Mouse (Mus musculus) heart, postnatal 0 days (tissue): Measurements from ENCODE around the gene Sesn1. TPM values are rescaled to one million over a fixed set of nuclear protein-coding genes. Genes with fewer than 3 reads are reported as not detected.
A peak's percentile ranks its signal among the peaks of the same experiment; 100 is the strongest.

Experiments used
- ATAC-seq: fragments of 200-750 bp; cut with Nextera tagmentation; 2 replicates; pipeline ENCODE4 v1.8.0; 2017; ENCODE audit warnings: low read depth, moderate number of reproducible peaks, moderate library complexity; ENCODE audit not compliant: insufficient read depth
- DNase-seq: peaks from one replicate; pipeline ENCODE4 v3.0.0-alpha.2; 2016; ENCODE audit warnings: low spot score
- H3K27ac ChIP-seq: fragments of 300-500 bp; sonication (generic); 2 replicates; pipeline ENCODE4 v1.5.1; 2014; ENCODE audit warnings: low read depth, mild to moderate bottlenecking
- H3K27me3 ChIP-seq: fragments of 300-500 bp; sonication (generic); 2 replicates; pipeline ENCODE4 v1.6.1; 2014; ENCODE audit warnings: low read length, mixed read lengths; ENCODE audit not compliant: control insufficient read depth, insufficient read depth
- H3K36me3 ChIP-seq: fragments of 300-500 bp; sonication (generic); replicated peaks from 2 replicates; pipeline ENCODE4 v1.6.1; 2014; ENCODE audit warnings: low read length, mixed read lengths; ENCODE audit not compliant: control insufficient read depth, insufficient read depth
- H3K4me1 ChIP-seq: fragments of 300-500 bp; sonication (generic); 2 replicates; pipeline ENCODE4 v1.6.1; 2014; ENCODE audit warnings: antibody characterized with exemption; ENCODE audit not compliant: control insufficient read depth, insufficient read depth
- H3K4me2 ChIP-seq: fragments of 300-500 bp; sonication (generic); 2 replicates; pipeline ENCODE4 v1.6.1; 2014; ENCODE audit warnings: low read depth, mild to moderate bottlenecking, low read length, moderate library complexity
- H3K4me3 ChIP-seq: fragments of 300-500 bp; sonication (generic); 2 replicates; pipeline ENCODE4 v1.5.1; 2014; ENCODE audit warnings: low read depth, low read length
- H3K9ac ChIP-seq: fragments of 300-500 bp; sonication (generic); replicated peaks from 2 replicates; pipeline ENCODE4 v1.6.1; 2014; ENCODE audit warnings: low read depth, low read length, mixed read lengths
- H3K9me3 ChIP-seq: fragments of 300-500 bp; sonication (generic); replicated peaks from 2 replicates; pipeline ENCODE4 v1.6.1; 2016; ENCODE audit warnings: low read length; ENCODE audit not compliant: control insufficient read depth
- CTCF ChIP-seq: IDR thresholded peaks from 2 replicates; pipeline ENCODE4 v1.5.1; 2016; ENCODE audit warnings: antibody characterized with exemption, control low read depth, low read depth
- EP300 ChIP-seq: IDR thresholded peaks from 2 replicates; pipeline ENCODE4 v1.6.1; 2016; ENCODE audit warnings: antibody characterized with exemption, low read depth
- WGBS: fragments of 180-500 bp; shearing (Covaris S2); extraction: QIAGEN DNeasy Blood & Tissue Kit; methylation state at CpG from one replicate; pipeline ENCODE4 v1.1.7; 2014; 5-methylcytosine and 5-hydroxymethylcytosine counted together
- polyA plus RNA-seq: library from polyadenylated mRNA; unstranded; fragments of >200 nt; fragmentation: Nextera tagmentation; extraction: Ambion mirVana; gene quantifications from 2 replicates; pipeline ENCODE4 v1.2.1, GENCODE M21; 2015
- total RNA-seq: library from RNA; depleted of rRNA; stranded (reverse); fragments of >200 nt; gene quantifications from 2 replicates; pipeline ENCODE4 v1.2.3, GENCODE M21; 2014; ENCODE audit warnings: low replicate concordance

The Sesn1 gene
- total and polyA plus RNA-seq, 2 experiments from 2014 or later, result 44.5 to 68.2 TPM

DNA sequence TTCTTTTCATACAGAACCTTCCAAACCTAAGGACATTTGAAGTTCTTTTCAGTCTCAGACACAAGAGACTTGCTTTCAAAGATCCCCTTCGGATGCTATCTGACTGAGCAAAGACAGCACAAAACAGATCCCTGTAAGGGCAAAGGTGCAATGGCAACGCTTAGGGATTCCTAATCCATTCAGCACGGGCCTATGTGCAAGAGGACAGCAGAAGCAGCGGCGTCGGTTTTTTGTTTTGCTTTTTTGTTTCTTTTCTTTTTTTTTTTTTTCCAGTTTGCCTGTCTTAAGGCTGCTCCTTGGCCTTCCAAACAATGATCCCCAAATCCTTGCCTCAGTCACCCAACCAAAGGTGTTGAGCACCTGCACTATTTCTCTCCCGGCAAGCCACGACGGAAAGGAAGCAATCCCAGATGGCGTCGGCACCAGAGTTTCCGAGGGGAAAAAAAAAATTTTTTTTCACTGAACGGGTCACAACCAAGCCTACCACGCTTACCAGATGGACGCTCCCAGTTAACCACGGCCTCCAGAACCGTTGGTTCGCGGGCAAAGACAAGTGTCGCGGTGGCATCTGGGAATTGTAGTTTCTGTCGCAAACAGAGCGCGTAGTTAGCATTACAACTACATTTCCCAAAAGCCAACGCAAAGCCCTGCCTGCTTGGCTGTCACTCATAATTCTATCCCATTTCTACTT, 510 bp upstream of the Sesn1 start:
- Histone ChIP-seq H3K27me3 (no peaks in the 10 kb centered on the region), H3K4me1 (peaks cover 22% of the 10 kb centered on the region), H3K9me3 (no peaks in the 10 kb centered on the region), H3K4me3 (peak overlapping the region; percentile 63), H3K9ac (peak overlapping the region; percentile 65), H3K36me3 (no peaks in the 10 kb centered on the region), H3K27ac (peak overlapping the region; percentile 96), H3K4me2 (peak overlapping the region; percentile 75)
- TF ChIP-seq CTCF (no peak), EP300 (no peak)
- peak; percentile 95 for DNase-seq
- peak; percentile 67 for ATAC-seq
- WGBS, result 4% methylated on average over 25 of the region's 25 CpGs

DNA sequence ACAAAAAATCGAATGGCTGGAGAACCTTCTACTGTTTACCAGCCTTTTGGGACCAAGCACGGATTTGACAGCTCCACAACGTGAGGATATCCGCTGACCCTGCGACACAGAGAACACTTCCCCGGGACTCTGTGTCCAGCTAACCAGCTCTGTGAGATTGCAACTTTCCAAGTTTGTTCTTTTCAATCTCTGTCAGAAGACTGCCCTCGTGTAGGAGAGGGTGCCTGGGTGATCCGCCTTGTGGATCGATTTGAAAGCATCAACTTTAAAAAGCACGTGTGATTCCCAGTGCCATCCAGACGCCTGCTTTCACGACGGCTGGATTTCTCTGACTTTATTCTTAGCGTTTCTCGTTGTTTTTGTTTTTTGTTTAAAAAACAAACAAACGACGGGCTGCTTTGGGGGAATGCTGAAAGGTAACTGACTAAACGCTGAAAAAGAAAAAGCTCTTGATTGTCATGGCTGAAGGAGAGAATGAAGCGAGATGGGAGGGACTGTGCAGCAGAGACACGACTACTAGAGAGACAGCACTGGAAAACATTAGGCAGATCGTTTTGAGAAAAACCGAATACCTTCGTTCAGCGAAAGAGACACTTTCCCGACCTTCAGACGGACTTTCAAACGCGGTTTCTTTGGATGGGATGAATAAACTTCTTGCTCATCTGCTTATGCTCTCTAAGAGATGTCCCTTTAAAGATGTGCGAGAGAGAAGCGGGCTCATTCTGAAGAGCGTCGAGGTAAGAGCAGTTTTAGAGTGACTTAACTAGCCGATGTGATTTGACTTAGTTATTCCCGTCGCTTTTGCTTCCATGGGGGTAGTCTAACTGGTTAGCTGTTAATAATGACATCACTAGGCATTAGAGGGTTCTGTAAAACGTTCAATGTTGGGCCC, 1.1 kb downstream of the Sesn1 start:
- DNase-seq, result peak; percentile 45
- Histone ChIP-seq H3K27ac (peak overlapping the region; percentile 96), H3K27me3 (no peaks in the 10 kb centered on the region), H3K9ac (peak overlapping the region; percentile 65), H3K4me3 (peak overlapping the region; percentile 63), H3K9me3 (no peaks in the 10 kb centered on the region), H3K36me3 (no peaks in the 10 kb centered on the region), H3K4me2 (peak overlapping the region; percentile 75), H3K4me1 (peaks cover 28% of the 10 kb centered on the region)
- no peak for ATAC-seq
- no peak for TF ChIP-seq CTCF
- TF ChIP-seq EP300, result no peak
- under 1% methylated on average over 36 of the region's 36 CpGs for WGBS

DNA sequence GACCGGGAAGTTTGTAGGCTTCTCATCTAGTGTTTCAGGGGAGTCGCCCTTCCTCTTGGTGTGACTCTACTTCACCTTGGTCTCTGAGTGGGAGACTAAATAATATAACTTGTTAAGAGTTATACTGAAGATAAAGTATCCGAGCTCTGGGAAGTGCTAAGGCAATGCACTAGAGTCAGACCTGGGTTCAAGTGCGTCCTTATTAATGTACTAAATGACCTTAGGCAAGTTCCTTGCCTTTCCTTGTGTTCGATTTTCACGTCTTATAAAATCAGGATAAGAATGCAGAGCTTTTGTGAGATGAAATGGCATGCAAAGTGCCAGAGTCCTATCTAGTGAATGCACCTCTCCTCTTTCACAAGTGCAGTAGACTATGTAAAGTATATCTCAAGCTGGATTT, 2.8 kb downstream of the Sesn1 start:
- no peaks in the 10 kb centered on the region for H3K36me3 ChIP-seq
- DNase-seq (no peak), ATAC-seq (no peak)
- H3K9ac ChIP-seq, result peak overlapping the region; percentile 50
- peak overlapping the region; percentile 75 for H3K4me2 ChIP-seq
- H3K4me1 ChIP-seq, result peaks cover 35% of the 10 kb centered on the region
- H3K4me3 ChIP-seq, result peak overlapping the region; percentile 63
- peak overlapping the region; percentile 23; the same call in 1 of the 2 replicates for H3K27ac ChIP-seq
- H3K9me3 ChIP-seq, result no peaks in the 10 kb centered on the region
- H3K27me3 ChIP-seq, result no peaks in the 10 kb centered on the region
- TF ChIP-seq EP300, result no peak
- no peak for TF ChIP-seq CTCF
- 36% methylated on average over 6 of the region's 6 CpGs for WGBS

DNA sequence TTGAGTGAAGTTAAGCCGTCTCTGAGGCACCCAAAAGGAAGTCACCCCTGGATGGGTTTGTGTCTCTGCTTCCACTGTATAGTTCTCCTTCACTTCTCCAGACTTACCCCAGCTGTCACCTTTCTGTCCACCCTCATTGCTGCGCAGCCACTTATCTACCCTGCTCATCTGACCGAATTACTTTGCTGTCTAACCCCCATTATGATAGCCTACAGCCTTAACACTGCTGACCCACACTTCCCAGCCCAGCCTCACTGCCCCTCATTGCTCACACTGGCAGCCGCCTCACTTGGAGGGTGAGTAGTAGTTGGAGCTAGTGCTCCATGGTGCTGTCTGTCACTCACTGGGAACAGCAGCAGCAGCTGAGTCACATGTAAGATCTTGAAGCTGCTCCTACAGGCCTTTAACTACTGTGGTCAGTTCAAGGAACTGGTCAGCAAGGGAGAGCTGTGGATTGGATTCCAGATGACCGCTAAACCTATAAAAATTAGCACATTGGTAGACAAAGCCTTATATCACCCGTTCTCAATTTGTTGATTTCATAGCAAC, 4.6 kb downstream of the Sesn1 start:
- Histone ChIP-seq H3K27ac (no peak overlapping the region), H3K4me2 (no peak overlapping the region; the same call in 1 of the 2 replicates), H3K9ac (no peak overlapping the region), H3K27me3 (no peaks in the 10 kb centered on the region), H3K36me3 (no peaks in the 10 kb centered on the region), H3K9me3 (no peaks in the 10 kb centered on the region), H3K4me1 (peaks cover 35% of the 10 kb centered on the region), H3K4me3 (no peak overlapping the region)
- ATAC-seq (no peak), DNase-seq (no peak)
- WGBS, result 80% methylated on average over 6 of the region's 6 CpGs
- TF ChIP-seq EP300, result no peak
- TF ChIP-seq CTCF, result no peak

DNA sequence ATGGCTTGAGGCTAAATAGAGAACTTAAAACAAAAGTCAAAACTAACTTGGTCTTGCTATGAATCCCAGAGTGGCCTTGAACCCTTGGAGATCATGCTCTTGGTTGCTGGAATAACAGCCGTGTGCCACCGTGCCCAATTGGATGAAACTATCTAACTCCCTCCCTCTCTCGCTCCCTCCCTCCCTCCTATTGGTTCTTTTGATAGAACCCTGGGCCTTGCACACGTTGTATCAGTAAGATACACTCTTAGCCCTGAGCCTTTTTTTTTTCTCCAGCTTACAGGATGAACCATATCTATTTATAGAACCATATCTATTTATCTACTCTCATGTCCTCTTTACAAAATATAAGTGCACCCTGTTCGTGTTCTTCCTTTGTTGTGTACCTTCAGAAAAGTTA, 6.8 kb downstream of the Sesn1 start:
- no peak for DNase-seq
- no peaks in the 10 kb centered on the region for H3K27me3 ChIP-seq
- H3K27ac ChIP-seq, result no peak overlapping the region
- 54% methylated on average over 5 of the region's 5 CpGs for whole genome bisulfite sequencing
- no peaks in the 10 kb centered on the region for H3K9me3 ChIP-seq
- no peak overlapping the region for H3K9ac ChIP-seq
- no peaks in the 10 kb centered on the region for H3K36me3 ChIP-seq
- TF ChIP-seq EP300, result no peak
- TF ChIP-seq CTCF, result no peak
- peaks cover 42% of the 10 kb centered on the region for H3K4me1 ChIP-seq
- no peak overlapping the region for H3K4me3 ChIP-seq
- H3K4me2 ChIP-seq, result no peak overlapping the region
- no peak for ATAC-seq
